Mouse (Mus musculus): ENCODE data around the gene Oxld1.

DNA sequence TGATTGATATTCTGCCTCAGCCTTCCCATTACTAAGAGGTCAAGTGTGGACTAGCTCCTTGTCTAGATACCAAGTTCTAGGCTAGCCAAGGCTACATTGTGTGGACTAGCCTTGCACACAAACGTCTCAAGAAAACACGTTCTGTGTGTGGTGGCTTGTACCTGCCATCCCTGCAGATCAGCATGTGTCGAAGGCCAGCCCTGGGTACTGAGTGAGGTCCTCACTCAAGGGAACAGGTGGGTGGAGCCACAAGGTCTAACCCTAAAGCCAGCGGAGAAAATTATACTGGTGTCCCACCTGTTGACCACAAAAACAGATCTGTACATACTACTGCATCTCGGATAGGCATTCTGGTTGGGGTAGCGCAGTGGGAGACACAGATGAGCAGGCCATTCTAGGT, 42.0 kb upstream of the Oxld1 start:
- TF ChIP-seq CTCF (IDR thresholded peaks at IDR 0.05) (no peak), POLR2A (IDR thresholded peaks at IDR 0.05; ENCODE audit: insufficient read depth, low read depth, low read length) (no peak), EP300 (IDR thresholded peaks at IDR 0.05; ENCODE audit: insufficient read depth, low read depth, low read length) (no peak)
